Mouse (Mus musculus): ENCODE results near the gene Cntfr.
"Not testable (repeated sequence)": the region's sequence is repeated elsewhere in the genome, so short reads cannot be mapped to it uniquely, and the experiment has no call there.

DNA sequence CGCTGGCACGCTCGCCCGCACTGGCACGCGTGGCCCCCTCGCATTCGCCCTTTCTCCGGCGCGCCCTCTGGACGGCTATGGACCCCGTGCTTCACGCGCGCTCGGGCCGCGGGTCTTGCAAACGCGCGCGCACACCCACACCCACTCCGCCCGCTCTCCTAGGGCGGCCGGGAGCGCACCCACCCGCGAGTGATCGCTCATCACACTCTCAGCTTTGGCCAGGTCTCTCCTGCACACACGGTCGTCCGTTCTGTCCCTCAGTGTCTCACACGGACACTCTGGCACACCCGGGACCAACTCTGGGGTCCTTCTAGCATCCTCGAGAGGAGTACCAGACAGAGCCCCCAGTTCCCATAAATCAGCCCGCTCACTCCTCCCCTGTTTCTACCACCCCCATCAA, 1.1 kb downstream of the Cntfr start:
- TF ChIP-seq POLR2A (IDR thresholded peaks at IDR 0.05; ENCODE audit: low read depth, low read length); CTCF (IDR thresholded peaks at IDR 0.05; ENCODE audit: extremely low read depth, insufficient read depth, insufficient read length, insufficient replicate concordance): not testable (repeated sequence)
